Mouse (Mus musculus): Measurements from ENCODE around the gene Vmn1r9.
"Not testable (repeated sequence)": the region's sequence is repeated elsewhere in the genome, so short reads cannot be mapped to it uniquely, and the experiment has no call there.

Vmn1r9 gene

GRCm38 (mm10) chr6:57066487-57066886 lies at the start of gene Vmn1r9:
Gene Vmn1r9 (plus strand): TSS chr6:57066787.
- DNase-seq: no peak

GRCm38 (mm10) chr6:57025224-57025623 lies 41.4 kb upstream of the Vmn1r9 start, which contains the start of gene Vmn1r7:
Gene Vmn1r7 (minus strand): TSS chr6:57025324.
- DNase-seq: not testable (repeated sequence)

GRCm38 (mm10) chr6:57031984-57032383 lies 34.6 kb upstream of the Vmn1r9 start, which contains the start of gene Vmn1r8:
Gene Vmn1r8 (plus strand): TSS chr6:57032284.
- DNase-seq: no peak

- DNase-seq: no peak
Observed at GRCm38 (mm10) chr6:57034674-57035073, 31.9 kb upstream of the Vmn1r9 start.

GRCm38 (mm10) chr6:57063730-57064129 lies 2.9 kb upstream of the Vmn1r9 start:
- peak; percentile 12 to 16 for DNase-seq

- peak in 1 of 2 experiments; percentile 1 for DNase-seq
Observed at GRCm38 (mm10) chr6:57106358-57106757, 39.8 kb downstream of the Vmn1r9 start.

GRCm38 (mm10) chr6:57109154-57109553 lies 42.6 kb downstream of the Vmn1r9 start, which contains the start of gene Vmn1r10:
Gene Vmn1r10 (plus strand): TSS chr6:57109454.
- no peak for DNase-seq

Data from cerebellum, postnatal 10 days (tissue).